Mouse (Mus musculus) spleen, adult 2 months (tissue): ENCODE measurements around the gene Comt. TPM values are rescaled to one million over a fixed set of nuclear protein-coding genes. Genes with fewer than 3 reads are reported as not detected.

Experiments
- DNase-seq, 2 experiments: peaks; one replicate each; pipeline versions ENCODE4 v3.0.0 to v3.0.0-alpha.2; 2012 to 2021; ENCODE audit warnings: low spot score in 2 of 2, low read depth in 1 of 2
- H3K27ac ChIP-seq: fragments of 200-500 bp; 2 replicates; pipeline ENCODE4 v1.5.1; 2012; ENCODE audit warnings: low read length, inconsistent platforms; ENCODE audit not compliant: insufficient read depth
- H3K27me3 ChIP-seq: fragments of 200-500 bp; 2 replicates; pipeline ENCODE4 v1.6.1; 2012; ENCODE audit warnings: mild to moderate bottlenecking, moderate library complexity, low read length, inconsistent platforms; ENCODE audit not compliant: control insufficient read depth, insufficient read depth
- H3K36me3 ChIP-seq: fragments of 200-500 bp; 2 replicates; pipeline ENCODE4 v1.6.1; 2012; ENCODE audit warnings: mild to moderate bottlenecking, low read length, inconsistent platforms; ENCODE audit not compliant: control insufficient read depth, insufficient read depth
- H3K4me1 ChIP-seq: fragments of 200-500 bp; 2 replicates; pipeline ENCODE4 v1.6.1; 2011; ENCODE audit warnings: inconsistent platforms; ENCODE audit not compliant: control insufficient read depth, insufficient read depth, insufficient read length
- H3K4me3 ChIP-seq: fragments of 200-500 bp; 2 replicates; pipeline ENCODE4 v1.5.1; 2011; ENCODE audit warnings: mild to moderate bottlenecking, inconsistent platforms; ENCODE audit not compliant: insufficient read depth, insufficient read length; ENCODE audit errors: extremely low read depth
- CTCF ChIP-seq: fragments of 200-500 bp; IDR thresholded peaks from 2 replicates; pipeline ENCODE4 v1.5.1; 2011; ENCODE audit warnings: mild to moderate bottlenecking, inconsistent platforms; ENCODE audit not compliant: insufficient read depth, insufficient read length, insufficient replicate concordance; ENCODE audit errors: extremely low read depth
- POLR2A ChIP-seq: fragments of 200-500 bp; IDR thresholded peaks from 2 replicates; pipeline ENCODE4 v1.6.1; 2011; ENCODE audit warnings: low read depth, low read length, inconsistent platforms
- WGBS: fragments of 180-500 bp; shearing (Covaris S2); methylation state at CpG from one replicate; pipeline ENCODE4 v1.1.7; 2018; 5-methylcytosine and 5-hydroxymethylcytosine counted together
- polyA plus RNA-seq: library from polyadenylated mRNA; depleted of rRNA; stranded (reverse); fragments of >200 nt; gene quantifications from 2 replicates; pipeline ENCODE4 v1.2.3, GENCODE M21; 2012; rRNA removed

Comt gene
- polyA plus RNA-seq, 1 experiment, result 64.7 TPM

DNA sequence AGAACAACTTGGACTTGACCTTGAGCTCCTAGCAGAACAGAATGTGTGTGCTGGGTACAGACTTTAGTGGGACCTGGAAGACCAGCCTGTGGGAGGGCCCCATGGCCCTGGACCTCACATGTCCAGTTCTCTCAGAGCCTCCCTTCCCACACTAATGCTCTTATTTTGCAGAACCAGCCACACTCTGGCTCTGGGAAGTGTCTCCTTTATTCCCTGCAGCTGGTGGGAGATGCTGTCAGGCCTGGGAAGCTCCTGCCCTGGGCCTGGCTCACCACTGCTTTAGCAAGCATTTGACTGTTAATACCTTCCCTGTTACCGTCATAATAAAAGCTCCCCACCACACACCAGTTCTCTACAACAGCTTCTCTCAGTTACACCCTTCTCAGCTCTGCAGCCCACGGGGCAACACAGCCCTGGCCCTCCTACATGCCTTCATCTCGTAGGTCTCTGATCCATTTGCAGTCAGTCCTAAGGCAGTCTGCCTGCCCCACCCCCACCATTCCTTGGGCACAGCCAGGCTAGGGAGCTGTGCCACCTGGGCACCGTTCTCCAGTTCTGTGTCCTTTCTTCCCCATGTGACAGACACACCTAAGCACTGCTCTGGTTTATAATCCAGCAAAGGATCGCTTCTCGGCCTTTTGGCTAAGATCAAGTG, 66.4 kb downstream of the Comt start:
- no peak for DNase-seq
- TF ChIP-seq CTCF (no peak), POLR2A (no peak)
- Histone ChIP-seq H3K27me3 (no peaks in the 10 kb centered on the region), H3K4me3 (no peak overlapping the region), H3K4me1 (no peaks in the 10 kb centered on the region), H3K36me3 (no peaks in the 10 kb centered on the region), H3K27ac (no peak overlapping the region)
- WGBS, result 88% methylated on average over 6 of the region's 6 CpGs

DNA sequence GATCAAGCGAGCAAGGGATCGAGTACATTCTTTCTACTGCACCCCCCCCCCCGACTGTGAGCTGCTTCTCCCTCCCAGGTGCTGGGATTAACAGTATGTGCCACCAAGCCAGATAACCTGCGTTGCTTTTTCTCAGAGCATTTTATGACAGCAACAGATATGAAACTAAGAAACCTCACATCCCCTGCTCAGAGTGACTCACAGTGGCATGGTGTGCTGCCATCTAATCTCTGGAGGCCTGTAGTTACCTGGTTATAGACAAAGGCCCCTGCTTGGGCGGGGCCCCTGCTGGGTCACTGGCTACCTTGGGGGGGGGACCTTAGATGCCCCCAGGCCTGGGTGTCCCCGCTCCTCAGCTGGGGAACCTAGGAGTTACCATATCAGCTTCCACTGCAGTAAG, 68.7 kb downstream of the Comt start:
- Histone ChIP-seq H3K4me3 (no peak overlapping the region), H3K27ac (no peak overlapping the region), H3K4me1 (no peaks in the 10 kb centered on the region), H3K36me3 (no peaks in the 10 kb centered on the region), H3K27me3 (no peaks in the 10 kb centered on the region)
- TF ChIP-seq CTCF (no peak), POLR2A (no peak)
- 89% methylated on average over 6 of the region's 6 CpGs for WGBS
- no peak for DNase-seq

DNA sequence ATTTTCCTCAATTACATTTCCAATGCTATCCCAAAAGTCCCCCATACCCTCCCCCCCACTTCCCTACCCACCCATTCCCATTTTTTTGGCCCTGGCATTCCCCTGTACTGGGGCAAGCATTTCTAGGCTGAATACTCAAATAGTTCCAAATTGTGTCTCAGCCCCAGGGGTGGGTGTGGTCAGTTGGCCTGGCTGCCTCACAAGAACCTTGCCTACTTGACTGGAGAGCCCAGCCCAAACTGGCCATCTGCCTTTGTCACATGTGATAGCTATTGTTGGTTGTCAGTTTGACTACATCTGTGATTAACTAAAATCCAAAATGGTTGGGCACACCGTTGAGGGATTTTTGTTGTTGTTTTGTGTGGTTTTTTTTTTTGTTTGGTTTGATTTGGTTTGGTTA, 69.7 kb downstream of the Comt start:
- no peak overlapping the region for H3K4me3 ChIP-seq
- no peaks in the 10 kb centered on the region for H3K27me3 ChIP-seq
- no peak for DNase-seq
- no peak overlapping the region for H3K27ac ChIP-seq
- TF ChIP-seq CTCF, result no peak
- TF ChIP-seq POLR2A, result no peak
- WGBS, result 91% methylated on average over 1 of the region's 1 CpGs
- no peaks in the 10 kb centered on the region for H3K36me3 ChIP-seq
- H3K4me1 ChIP-seq, result no peaks in the 10 kb centered on the region

Other genes with a start within 250 kb of the Comt start
- not detected in 2 replicates for gene Ccdc188, start 209.0 kb downstream of the Comt start, polyA plus RNA-seq
- gene Zdhhc8, start 191.7 kb downstream of the Comt start, polyA plus RNA-seq, result 52.3 and 72.4 TPM in 2 replicates
- 56.2 and 65.4 TPM in 2 replicates for gene Trmt2a, start 178.2 kb downstream of the Comt start, polyA plus RNA-seq
- gene Ranbp1, start 178.1 kb downstream of the Comt start, polyA plus RNA-seq, result 51.8 and 53.6 TPM in 2 replicates
- not detected in 2 replicates for gene Gm49776, start 168.5 kb downstream of the Comt start, polyA plus RNA-seq
- gene Dgcr8, start 137.6 kb downstream of the Comt start, polyA plus RNA-seq, result 20.4 and 21.9 TPM in 2 replicates
- gene Tango2, start 78.7 kb downstream of the Comt start, polyA plus RNA-seq, result 29.4 and 31.1 TPM in 2 replicates
- gene Arvcf, start 78.7 kb downstream of the Comt start, polyA plus RNA-seq, result 55.9 and 57.1 TPM in 2 replicates
- 22.3 and 29.0 TPM in 2 replicates for gene Txnrd2, start 468 bp downstream of the Comt start, polyA plus RNA-seq
- gene Gnb1l, start 71.9 kb upstream of the Comt start, polyA plus RNA-seq, result 11.3 and 15.4 TPM in 2 replicates
- 6.2 and 8.0 TPM in 2 replicates for gene Rtl10, start 72.0 kb upstream of the Comt start, polyA plus RNA-seq
- 0.06 and 0.42 TPM in 2 replicates for gene Tbx1, start 163.8 kb upstream of the Comt start, polyA plus RNA-seq
- gene Gp1bb, start 195.6 kb upstream of the Comt start, polyA plus RNA-seq, result 101 and 155 TPM in 2 replicates
- gene Gm49601, start 199.6 kb upstream of the Comt start, polyA plus RNA-seq, result 0.71 and 2.2 TPM in 2 replicates
- 1.9 and 2.1 TPM in 2 replicates for gene Sept5, start 203.1 kb upstream of the Comt start, polyA plus RNA-seq